Mouse (Mus musculus): ENCODE measurements around the gene Pgk2. TPM values are rescaled to one million over a fixed set of nuclear protein-coding genes. Genes with fewer than 3 reads are reported as not detected.
A peak's percentile ranks its signal among the peaks of the same experiment; 100 is the strongest.
"Not testable (repeated sequence)": the region's sequence is repeated elsewhere in the genome, so short reads cannot be mapped to it uniquely, and the experiment has no call there.

The Pgk2 gene
- not detected in 2 replicates for polyA plus RNA-seq (2014; fragmentation: Nextera tagmentation; extraction: Ambion mirVana)

DNA sequence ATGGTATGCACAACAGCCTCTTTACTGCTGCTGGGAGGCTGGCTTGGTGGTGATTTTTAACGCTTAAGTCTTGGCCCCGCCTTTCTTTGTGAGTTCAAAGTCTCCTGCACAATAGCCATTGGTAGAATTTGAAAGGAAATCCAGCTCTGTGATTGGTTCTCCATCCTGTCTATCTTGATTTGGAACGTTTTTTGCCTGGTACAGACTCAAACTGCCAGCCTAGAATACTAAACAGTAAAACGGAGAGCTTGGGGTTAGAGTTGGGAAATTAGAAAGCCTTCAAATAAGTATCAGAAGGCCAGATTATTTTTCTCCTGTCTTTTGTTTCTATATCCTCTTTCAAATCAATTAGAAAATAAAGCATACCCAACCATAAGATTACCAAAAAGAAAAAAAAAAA, at the start of gene Pgk2:
Pgk2 (minus strand) TSS at position 101 of the 400 bp plus-strand sequence.
- no peaks in the 10 kb centered on the region for H3K9me3 ChIP-seq (ENCODE audit: control insufficient read depth, low read length)
- DNase-seq (ENCODE audit: low spot score), result no peak
- H3K27me3 ChIP-seq (ENCODE audit: control insufficient read depth, insufficient read depth, low read length), result no peaks in the 10 kb centered on the region
- H3K36me3 ChIP-seq (ENCODE audit: control insufficient read depth, insufficient read depth, low read length), result no peaks in the 10 kb centered on the region
- ATAC-seq (ENCODE audit: insufficient read depth, low FRiP score, low TSS enrichment), result no peak
- no peak within 1 kb of the TSS for H3K4me2 ChIP-seq (ENCODE audit: low read depth)
- no peaks in the 10 kb centered on the region for H3K4me1 ChIP-seq (ENCODE audit: control insufficient read depth, insufficient read depth, low read length)
- no peak within 1 kb of the TSS for H3K4me3 ChIP-seq (ENCODE audit: low read depth, low read length)
- H3K9ac ChIP-seq (ENCODE audit: low read length), result no peak within 1 kb of the TSS
- 76% methylated on average over 4 of the region's 4 CpGs for WGBS
- H3K27ac ChIP-seq (ENCODE audit: low read depth, low read length), result no peak within 1 kb of the TSS

- Histone ChIP-seq H3K27ac (ENCODE audit: low read depth, low read length) (no peak overlapping the region), H3K9ac (ENCODE audit: low read length) (no peak overlapping the region), H3K4me3 (ENCODE audit: low read depth, low read length) (no peak overlapping the region), H3K27me3 (ENCODE audit: control insufficient read depth, insufficient read depth, low read length) (no peaks in the 10 kb centered on the region), H3K9me3 (ENCODE audit: control insufficient read depth, low read length) (no peaks in the 10 kb centered on the region), H3K36me3 (ENCODE audit: control insufficient read depth, insufficient read depth, low read length) (no peaks in the 10 kb centered on the region), H3K4me2 (ENCODE audit: low read depth) (no peak overlapping the region), H3K4me1 (ENCODE audit: control insufficient read depth, insufficient read depth, low read length) (no peaks in the 10 kb centered on the region)
- ATAC-seq (ENCODE audit: insufficient read depth, low FRiP score, low TSS enrichment), result no peak
- no peak for DNase-seq (ENCODE audit: low spot score)
- 92% methylated on average over 1 of the region's 1 CpGs for WGBS
These were observed 44.0 kb upstream of the Pgk2 start for GRCm38 (mm10) chr17:40252487-40252886.

DNA sequence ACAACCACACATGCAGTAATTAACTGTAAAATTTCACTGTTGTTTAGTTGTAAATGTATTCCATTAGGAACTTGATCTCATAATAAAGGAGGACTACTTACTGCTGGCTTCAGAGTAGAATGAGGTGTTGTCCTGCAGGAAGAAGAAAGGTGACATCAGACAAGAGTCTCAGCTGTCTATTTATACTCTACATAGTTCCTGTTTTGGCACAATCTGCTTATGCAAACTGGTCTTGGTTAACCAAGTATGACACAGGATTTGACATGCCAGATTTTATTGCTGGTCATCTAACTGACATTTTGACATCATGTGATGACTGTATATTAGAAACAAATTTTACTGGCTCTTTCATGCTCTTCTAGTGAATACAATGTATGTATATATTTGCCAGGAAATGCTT, 33.7 kb upstream of the Pgk2 start, which contains the start of gene Crisp3:
Crisp3 (minus strand) TSS at position 154 of the 400 bp plus-strand sequence.
- no peak within 1 kb of the TSS for H3K9ac ChIP-seq (ENCODE audit: low read length)
- DNase-seq (ENCODE audit: low spot score) (no peak), ATAC-seq (ENCODE audit: insufficient read depth, low FRiP score, low TSS enrichment) (no peak)
- no peak within 1 kb of the TSS for H3K4me3 ChIP-seq (ENCODE audit: low read depth, low read length)
- H3K4me1 ChIP-seq (ENCODE audit: control insufficient read depth, insufficient read depth, low read length), result no peaks in the 10 kb centered on the region
- no peaks in the 10 kb centered on the region for H3K36me3 ChIP-seq (ENCODE audit: control insufficient read depth, insufficient read depth, low read length)
- no peak within 1 kb of the TSS for H3K27ac ChIP-seq (ENCODE audit: low read depth, low read length)
- no peaks in the 10 kb centered on the region for H3K27me3 ChIP-seq (ENCODE audit: control insufficient read depth, insufficient read depth, low read length)
- no peaks in the 10 kb centered on the region for H3K9me3 ChIP-seq (ENCODE audit: control insufficient read depth, low read length)
- no peak within 1 kb of the TSS for H3K4me2 ChIP-seq (ENCODE audit: low read depth)

DNA sequence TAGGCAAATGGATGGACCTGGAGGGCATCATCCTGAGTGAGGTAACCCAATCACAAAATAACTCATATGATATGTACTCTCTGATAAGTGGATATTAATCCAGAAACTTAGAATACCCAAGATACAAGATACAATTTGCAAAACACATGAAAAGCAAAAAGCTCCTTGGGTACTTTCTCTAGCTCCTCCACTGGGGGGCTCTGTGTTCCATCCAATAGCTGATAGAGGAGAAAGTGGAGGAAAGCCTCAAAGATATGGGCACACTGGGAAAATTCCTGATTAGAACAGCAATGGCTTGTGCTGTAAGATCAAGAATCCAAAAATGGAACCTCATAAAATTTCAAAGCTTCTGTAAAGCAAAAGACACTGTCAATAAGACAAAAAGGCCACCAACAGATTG, 6.6 kb downstream of the Pgk2 start:
- H3K4me1 ChIP-seq (ENCODE audit: control insufficient read depth, insufficient read depth, low read length); H3K27ac ChIP-seq (ENCODE audit: low read depth, low read length); ATAC-seq (ENCODE audit: insufficient read depth, low FRiP score, low TSS enrichment); H3K9ac ChIP-seq (ENCODE audit: low read length); H3K9me3 ChIP-seq (ENCODE audit: control insufficient read depth, low read length); H3K4me3 ChIP-seq (ENCODE audit: low read depth, low read length); H3K27me3 ChIP-seq (ENCODE audit: control insufficient read depth, insufficient read depth, low read length); DNase-seq (ENCODE audit: low spot score); H3K4me2 ChIP-seq (ENCODE audit: low read depth); H3K36me3 ChIP-seq (ENCODE audit: control insufficient read depth, insufficient read depth, low read length): not testable (repeated sequence)

DNA sequence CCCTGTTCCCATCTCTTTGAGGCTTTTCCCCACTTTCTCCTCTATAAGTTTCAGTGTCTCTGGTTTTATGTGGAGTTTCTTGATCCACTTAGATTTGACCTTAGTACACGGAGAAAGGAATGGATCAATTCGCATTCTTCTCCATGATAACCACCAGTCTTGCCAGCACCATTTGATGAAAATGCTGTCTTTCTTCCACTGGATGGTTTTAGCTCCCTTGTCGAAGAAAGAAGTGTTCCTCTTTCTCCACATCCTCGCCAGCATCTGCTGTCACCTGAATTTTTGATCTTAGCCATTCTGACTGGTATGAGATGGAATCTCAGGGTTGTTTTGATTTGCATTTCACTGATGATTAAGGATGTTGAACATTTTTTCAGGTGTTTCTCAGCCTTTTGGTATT, 18.2 kb downstream of the Pgk2 start:
- not testable (repeated sequence) for H3K4me3 ChIP-seq (ENCODE audit: low read depth, low read length)
- peak; percentile 39 for DNase-seq (ENCODE audit: low spot score)

DNA sequence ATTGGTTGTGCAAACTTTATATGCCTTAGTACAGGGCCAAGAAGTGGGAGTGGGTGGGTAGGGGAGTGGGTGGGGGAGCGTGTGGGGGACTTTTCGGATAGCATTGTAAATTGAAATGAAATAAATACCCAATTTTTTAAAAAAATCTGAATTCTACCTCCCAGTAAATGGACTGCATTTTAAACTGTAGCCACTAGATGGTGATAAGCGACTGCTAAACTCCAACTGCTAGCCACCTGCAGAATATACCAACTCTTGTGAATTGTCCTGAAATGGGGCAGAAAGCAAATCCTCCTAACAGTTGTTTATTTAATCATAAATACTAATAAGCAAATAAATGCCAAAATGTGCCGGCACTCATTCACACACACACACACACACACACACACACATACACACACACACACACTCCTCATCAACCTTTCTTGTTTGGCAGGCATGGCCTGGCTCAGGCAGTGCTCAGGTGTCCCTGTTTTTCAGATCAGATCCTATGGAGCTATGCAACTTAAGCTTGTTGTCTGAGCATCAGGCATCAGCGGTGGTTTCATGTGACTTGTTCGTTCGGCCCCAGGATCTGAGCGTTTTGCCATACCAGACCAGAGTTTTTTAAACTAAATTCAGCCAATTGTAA, 50.6 kb downstream of the Pgk2 start:
- H3K4me1 ChIP-seq (ENCODE audit: control insufficient read depth, insufficient read depth, low read length); H3K27ac ChIP-seq (ENCODE audit: low read depth, low read length); H3K36me3 ChIP-seq (ENCODE audit: control insufficient read depth, insufficient read depth, low read length); ATAC-seq (ENCODE audit: insufficient read depth, low FRiP score, low TSS enrichment); H3K9me3 ChIP-seq (ENCODE audit: control insufficient read depth, low read length); H3K27me3 ChIP-seq (ENCODE audit: control insufficient read depth, insufficient read depth, low read length); H3K4me2 ChIP-seq (ENCODE audit: low read depth); H3K4me3 ChIP-seq (ENCODE audit: low read depth, low read length); DNase-seq (ENCODE audit: low spot score); H3K9ac ChIP-seq (ENCODE audit: low read length): not testable (repeated sequence)
- 47% methylated on average over 8 of the region's 8 CpGs for WGBS

More for the DNA sequence above, 18.2 kb downstream of the Pgk2 start:
- not testable (repeated sequence) for H3K27me3 ChIP-seq (ENCODE audit: control insufficient read depth, insufficient read depth, low read length); H3K36me3 ChIP-seq (ENCODE audit: control insufficient read depth, insufficient read depth, low read length); H3K27ac ChIP-seq (ENCODE audit: low read depth, low read length); H3K9ac ChIP-seq (ENCODE audit: low read length); H3K4me1 ChIP-seq (ENCODE audit: control insufficient read depth, insufficient read depth, low read length); H3K9me3 ChIP-seq (ENCODE audit: control insufficient read depth, low read length); H3K4me2 ChIP-seq (ENCODE audit: low read depth); ATAC-seq (ENCODE audit: insufficient read depth, low FRiP score, low TSS enrichment)
- 88% methylated on average over 4 of the region's 4 CpGs for WGBS

Other genes with a start within 250 kb of the Pgk2 start
- gene AC192777.2, start 113.2 kb downstream of the Pgk2 start, polyA plus RNA-seq (2014; fragmentation: Nextera tagmentation; extraction: Ambion mirVana), result not detected in 2 replicates
- gene Crisp3, start 33.6 kb upstream of the Pgk2 start, polyA plus RNA-seq (2014; fragmentation: Nextera tagmentation; extraction: Ambion mirVana), result not detected in 2 replicates
- not detected in 2 replicates for gene Crisp1, start 110.6 kb upstream of the Pgk2 start, polyA plus RNA-seq (2014; fragmentation: Nextera tagmentation; extraction: Ambion mirVana)

Measured in neural tube, embryonic 11.5 days (tissue).